Mouse (Mus musculus): ENCODE results near the gene C3ar1. TPM values are rescaled to one million over a fixed set of nuclear protein-coding genes. Genes with fewer than 3 reads are reported as not detected.
A peak's percentile ranks its signal among the peaks of the same experiment; 100 is the strongest.

Gene C3ar1
- polyA plus RNA-seq, 1 experiment from 2014 or later: 2.3 TPM

DNA sequence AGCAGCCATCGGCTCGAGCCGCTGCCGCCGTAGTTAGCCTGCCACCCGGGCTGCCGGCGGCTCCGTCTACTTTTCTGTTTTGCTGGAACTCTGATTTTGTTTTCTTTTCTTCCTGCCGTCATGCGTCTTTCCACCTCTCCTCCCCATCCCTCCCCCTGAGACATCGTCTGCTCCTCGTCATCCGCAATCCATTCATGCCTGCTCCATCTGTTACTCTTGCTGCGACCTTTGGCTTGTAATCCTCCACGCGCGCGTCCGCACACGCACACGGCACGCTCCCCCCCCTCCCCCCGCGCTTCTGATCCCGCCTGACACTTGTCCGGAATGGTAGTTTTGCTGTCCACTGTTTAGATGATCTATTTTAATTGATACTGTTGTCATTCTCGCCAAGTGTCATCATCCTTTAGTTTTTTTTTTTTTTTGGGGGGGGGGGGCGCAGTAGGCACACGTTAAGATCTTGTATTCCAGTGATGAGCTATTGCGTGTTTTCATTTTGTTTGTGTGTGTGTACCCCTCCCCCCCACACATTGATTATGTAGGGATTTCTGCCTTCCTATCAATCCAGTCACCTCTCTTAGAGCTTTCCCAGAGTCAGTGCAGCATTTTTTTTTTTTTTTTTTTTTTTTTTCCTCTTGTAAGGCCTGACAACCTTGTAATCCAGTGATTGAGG is 18.9 kb upstream of the C3ar1 start:
- Histone ChIP-seq H3K4me1 (ENCODE audit: control insufficient read depth, insufficient read depth, low read length) (no peaks in the 10 kb centered on the region), H3K27ac (replicated peaks; ENCODE audit: low read depth, low read length) (peak overlapping the region; percentile 49; the same call in 1 of the 2 replicates), H3K4me3 (ENCODE audit: low read depth, low read length) (peak overlapping the region; percentile 64), H3K36me3 (replicated peaks; ENCODE audit: control insufficient read depth, insufficient read depth, low read depth, low read length) (no peaks in the 10 kb centered on the region), H3K27me3 (ENCODE audit: control insufficient read depth, insufficient read depth, low read length) (no peaks in the 10 kb centered on the region), H3K4me2 (ENCODE audit: low read depth, low read length) (peak overlapping the region; percentile 49), H3K9me3 (replicated peaks; ENCODE audit: control insufficient read depth, low read length) (no peaks in the 10 kb centered on the region), H3K9ac (replicated peaks; ENCODE audit: low read length) (peak overlapping the region; percentile 72)
- under 1% methylated on average over 31 of the region's 31 CpGs for WGBS
- ATAC-seq (replicated peaks; ENCODE audit: insufficient number of reproducible peaks, low FRiP score, low TSS enrichment, low read depth) (peak; percentile 73), DNase-seq (ENCODE audit: low spot score) (peak; percentile 49)

GRCm38 (mm10) chr6:122873871-122874719 is 18.1 kb upstream of the C3ar1 start, which contains the start of gene Necap1:
Gene Necap1 (plus strand): TSS chr6:122874474.
- Histone ChIP-seq H3K27me3 (ENCODE audit: control insufficient read depth, insufficient read depth, low read length) (no peaks in the 10 kb centered on the region), H3K9me3 (replicated peaks; ENCODE audit: control insufficient read depth, low read length) (no peaks in the 10 kb centered on the region), H3K4me2 (ENCODE audit: low read depth, low read length) (peak within 1 kb of the TSS; percentile 49), H3K9ac (replicated peaks; ENCODE audit: low read length) (peak within 1 kb of the TSS; percentile 72), H3K36me3 (replicated peaks; ENCODE audit: control insufficient read depth, insufficient read depth, low read depth, low read length) (no peaks in the 10 kb centered on the region), H3K4me3 (ENCODE audit: low read depth, low read length) (peak within 1 kb of the TSS; percentile 64), H3K27ac (replicated peaks; ENCODE audit: low read depth, low read length) (peak within 1 kb of the TSS; percentile 49; the same call in 1 of the 2 replicates), H3K4me1 (ENCODE audit: control insufficient read depth, insufficient read depth, low read length) (no peaks in the 10 kb centered on the region)
- peak; percentile 92 for ATAC-seq (replicated peaks; ENCODE audit: insufficient number of reproducible peaks, low FRiP score, low TSS enrichment, low read depth)
- DNase-seq (ENCODE audit: low spot score): peak; percentile 99
- WGBS: 8% methylated on average over 42 of the region's 43 CpGs

DNA sequence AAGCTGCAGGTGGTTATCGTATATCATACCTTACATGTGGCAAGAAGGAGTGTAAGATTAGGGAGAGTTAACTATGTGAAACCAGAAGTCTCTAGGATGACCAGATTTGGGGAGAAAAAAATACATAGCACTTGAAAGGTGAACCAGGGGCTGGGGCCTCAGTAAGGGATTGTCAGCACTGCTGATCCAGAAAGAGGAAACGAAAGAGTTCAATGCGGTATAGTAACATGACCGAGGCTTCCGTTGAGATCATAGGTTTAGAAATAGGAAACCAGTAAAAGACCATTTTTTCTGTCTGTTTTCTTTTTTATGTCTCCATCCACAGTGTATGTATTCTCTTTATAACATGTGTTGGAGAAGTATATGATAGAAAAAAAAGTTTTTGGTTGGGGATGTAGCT is 16.8 kb upstream of the C3ar1 start:
- Histone ChIP-seq H3K27ac (replicated peaks; ENCODE audit: low read depth, low read length) (no peak overlapping the region), H3K9me3 (replicated peaks; ENCODE audit: control insufficient read depth, low read length) (no peaks in the 10 kb centered on the region), H3K4me1 (ENCODE audit: control insufficient read depth, insufficient read depth, low read length) (no peaks in the 10 kb centered on the region), H3K4me3 (ENCODE audit: low read depth, low read length) (no peak overlapping the region), H3K9ac (replicated peaks; ENCODE audit: low read length) (no peak overlapping the region), H3K4me2 (ENCODE audit: low read depth, low read length) (no peak overlapping the region), H3K36me3 (replicated peaks; ENCODE audit: control insufficient read depth, insufficient read depth, low read depth, low read length) (no peaks in the 10 kb centered on the region), H3K27me3 (ENCODE audit: control insufficient read depth, insufficient read depth, low read length) (no peaks in the 10 kb centered on the region)
- DNase-seq (ENCODE audit: low spot score) (no peak), ATAC-seq (replicated peaks; ENCODE audit: insufficient number of reproducible peaks, low FRiP score, low TSS enrichment, low read depth) (no peak)
- 94% methylated on average over 5 of the region's 5 CpGs for WGBS

DNA sequence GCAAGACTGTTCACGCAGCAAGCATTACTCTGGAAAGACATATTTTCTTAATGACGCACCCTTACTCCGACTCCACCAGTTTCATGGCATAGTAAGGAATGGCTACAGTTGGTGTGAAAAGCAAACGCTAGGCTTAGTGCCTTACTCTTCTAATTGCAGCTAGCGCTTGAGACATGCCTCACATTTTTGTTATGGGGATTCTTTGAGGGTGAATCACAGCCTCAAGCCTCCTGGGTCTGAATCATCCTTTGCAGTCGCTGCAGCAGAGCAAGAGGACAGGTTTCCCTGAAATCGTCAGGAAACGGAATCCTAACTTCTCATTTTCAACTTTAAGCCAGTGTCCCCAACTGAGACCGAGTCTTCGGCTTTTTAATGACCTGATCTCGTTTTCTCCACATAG is 13.9 kb upstream of the C3ar1 start:
- no peak overlapping the region for H3K27ac ChIP-seq (replicated peaks; ENCODE audit: low read depth, low read length)
- H3K4me1 ChIP-seq (ENCODE audit: control insufficient read depth, insufficient read depth, low read length): no peaks in the 10 kb centered on the region
- no peaks in the 10 kb centered on the region for H3K27me3 ChIP-seq (ENCODE audit: control insufficient read depth, insufficient read depth, low read length)
- 82% methylated on average over 11 of the region's 11 CpGs for WGBS
- DNase-seq (ENCODE audit: low spot score) (no peak), ATAC-seq (replicated peaks; ENCODE audit: insufficient number of reproducible peaks, low FRiP score, low TSS enrichment, low read depth) (no peak)
- H3K36me3 ChIP-seq (replicated peaks; ENCODE audit: control insufficient read depth, insufficient read depth, low read depth, low read length): no peaks in the 10 kb centered on the region
- H3K4me2 ChIP-seq (ENCODE audit: low read depth, low read length): no peak overlapping the region
- no peak overlapping the region for H3K4me3 ChIP-seq (ENCODE audit: low read depth, low read length)
- no peak overlapping the region for H3K9ac ChIP-seq (replicated peaks; ENCODE audit: low read length)
- H3K9me3 ChIP-seq (replicated peaks; ENCODE audit: control insufficient read depth, low read length): no peaks in the 10 kb centered on the region

DNA sequence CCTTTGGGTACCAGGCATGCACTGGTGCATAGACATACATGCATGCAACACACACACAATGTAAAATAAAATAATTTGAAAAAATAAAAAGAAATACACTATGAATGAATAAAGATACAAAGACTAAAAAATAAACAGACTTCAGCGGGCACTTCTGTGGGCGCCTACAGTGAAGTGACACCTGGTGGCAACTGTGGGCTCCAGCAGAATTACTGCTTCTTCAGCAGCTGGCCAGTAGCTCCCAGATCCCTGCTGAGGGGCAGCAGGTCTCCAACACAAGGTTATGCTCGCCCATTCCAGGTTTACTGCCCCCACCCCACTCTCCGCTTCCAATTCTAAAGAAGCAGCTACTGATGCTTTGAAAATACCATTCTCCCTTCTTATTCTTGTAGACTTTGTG is 12.0 kb upstream of the C3ar1 start:
- no peaks in the 10 kb centered on the region for H3K36me3 ChIP-seq (replicated peaks; ENCODE audit: control insufficient read depth, insufficient read depth, low read depth, low read length)
- no peaks in the 10 kb centered on the region for H3K9me3 ChIP-seq (replicated peaks; ENCODE audit: control insufficient read depth, low read length)
- H3K27me3 ChIP-seq (ENCODE audit: control insufficient read depth, insufficient read depth, low read length): no peaks in the 10 kb centered on the region
- ATAC-seq (replicated peaks; ENCODE audit: insufficient number of reproducible peaks, low FRiP score, low TSS enrichment, low read depth): no peak
- no peak overlapping the region for H3K4me3 ChIP-seq (ENCODE audit: low read depth, low read length)
- WGBS: 65% methylated on average over 4 of the region's 4 CpGs
- no peak overlapping the region for H3K27ac ChIP-seq (replicated peaks; ENCODE audit: low read depth, low read length)
- H3K4me1 ChIP-seq (ENCODE audit: control insufficient read depth, insufficient read depth, low read length): no peaks in the 10 kb centered on the region
- H3K4me2 ChIP-seq (ENCODE audit: low read depth, low read length): no peak overlapping the region
- no peak overlapping the region for H3K9ac ChIP-seq (replicated peaks; ENCODE audit: low read length)
- no peak for DNase-seq (ENCODE audit: low spot score)

GRCm38 (mm10) chr6:122862871-122863270 is 6.9 kb upstream of the C3ar1 start:
- Histone ChIP-seq H3K27ac (replicated peaks; ENCODE audit: low read depth, low read length) (no peak overlapping the region), H3K4me3 (ENCODE audit: low read depth, low read length) (no peak overlapping the region), H3K4me2 (ENCODE audit: low read depth, low read length) (no peak overlapping the region), H3K27me3 (ENCODE audit: control insufficient read depth, insufficient read depth, low read length) (no peaks in the 10 kb centered on the region), H3K9ac (replicated peaks; ENCODE audit: low read length) (no peak overlapping the region), H3K9me3 (replicated peaks; ENCODE audit: control insufficient read depth, low read length) (no peaks in the 10 kb centered on the region), H3K36me3 (replicated peaks; ENCODE audit: control insufficient read depth, insufficient read depth, low read depth, low read length) (no peaks in the 10 kb centered on the region), H3K4me1 (ENCODE audit: control insufficient read depth, insufficient read depth, low read length) (no peaks in the 10 kb centered on the region)
- 83% methylated on average over 1 of the region's 1 CpGs for WGBS
- no peak for ATAC-seq (replicated peaks; ENCODE audit: insufficient number of reproducible peaks, low FRiP score, low TSS enrichment, low read depth)
- no peak for DNase-seq (ENCODE audit: low spot score)

GRCm38 (mm10) chr6:122862434-122862833 is 6.5 kb upstream of the C3ar1 start:
- H3K27ac ChIP-seq (replicated peaks; ENCODE audit: low read depth, low read length): no peak overlapping the region

GRCm38 (mm10) chr6:122854552-122854951 is 1.4 kb downstream of the C3ar1 start:
- no peaks in the 10 kb centered on the region for H3K9me3 ChIP-seq (replicated peaks; ENCODE audit: control insufficient read depth, low read length)
- H3K4me2 ChIP-seq (ENCODE audit: low read depth, low read length): no peak overlapping the region
- H3K27me3 ChIP-seq (ENCODE audit: control insufficient read depth, insufficient read depth, low read length): no peaks in the 10 kb centered on the region
- ATAC-seq (replicated peaks; ENCODE audit: insufficient number of reproducible peaks, low FRiP score, low TSS enrichment, low read depth): no peak
- DNase-seq (ENCODE audit: low spot score): no peak
- no peak overlapping the region for H3K27ac ChIP-seq (replicated peaks; ENCODE audit: low read depth, low read length)
- H3K9ac ChIP-seq (replicated peaks; ENCODE audit: low read length): no peak overlapping the region
- no peaks in the 10 kb centered on the region for H3K36me3 ChIP-seq (replicated peaks; ENCODE audit: control insufficient read depth, insufficient read depth, low read depth, low read length)
- no peak overlapping the region for H3K4me3 ChIP-seq (ENCODE audit: low read depth, low read length)
- 80% methylated on average over 12 of the region's 12 CpGs for WGBS
- no peaks in the 10 kb centered on the region for H3K4me1 ChIP-seq (ENCODE audit: control insufficient read depth, insufficient read depth, low read length)

More at GRCm38 (mm10) chr6:122862434-122862833, 6.5 kb upstream of the C3ar1 start:
- Histone ChIP-seq H3K4me3 (ENCODE audit: low read depth, low read length) (no peak overlapping the region), H3K27me3 (ENCODE audit: control insufficient read depth, insufficient read depth, low read length) (no peaks in the 10 kb centered on the region), H3K36me3 (replicated peaks; ENCODE audit: control insufficient read depth, insufficient read depth, low read depth, low read length) (no peaks in the 10 kb centered on the region), H3K4me2 (ENCODE audit: low read depth, low read length) (no peak overlapping the region), H3K4me1 (ENCODE audit: control insufficient read depth, insufficient read depth, low read length) (no peaks in the 10 kb centered on the region), H3K9me3 (replicated peaks; ENCODE audit: control insufficient read depth, low read length) (no peaks in the 10 kb centered on the region), H3K9ac (replicated peaks; ENCODE audit: low read length) (no peak overlapping the region)
- no peak for ATAC-seq (replicated peaks; ENCODE audit: insufficient number of reproducible peaks, low FRiP score, low TSS enrichment, low read depth)
- 78% methylated on average over 6 of the region's 6 CpGs for WGBS
- DNase-seq (ENCODE audit: low spot score): no peak
